Mouse (Mus musculus) kidney, embryonic 15.5 days (tissue): ENCODE measurements around the gene Mgat5. TPM values are rescaled to one million over a fixed set of nuclear protein-coding genes. Genes with fewer than 3 reads are reported as not detected.
A peak's percentile ranks its signal among the peaks of the same experiment; 100 is the strongest.

Experiments used
- ATAC-seq: fragments of 200-750 bp; cut with Nextera tagmentation; replicated peaks from 2 replicates; pipeline ENCODE4 v1.8.0; 2017; ENCODE audit warnings: moderate TSS enrichment; ENCODE audit not compliant: low FRiP score
- H3K27ac ChIP-seq: fragments of 300-500 bp; sonication (generic); 2 replicates; pipeline ENCODE4 v1.5.1; 2015; ENCODE audit warnings: mild to moderate bottlenecking, inconsistent platforms
- H3K27me3 ChIP-seq: fragments of 300-500 bp; sonication (generic); 2 replicates; pipeline ENCODE4 v1.6.1; 2015; ENCODE audit warnings: inconsistent platforms
- H3K36me3 ChIP-seq: fragments of 300-500 bp; sonication (generic); 2 replicates; pipeline ENCODE4 v1.6.1; 2015; ENCODE audit warnings: inconsistent platforms
- H3K4me1 ChIP-seq: fragments of 300-500 bp; sonication (generic); 2 replicates; pipeline ENCODE4 v1.6.1; 2015; ENCODE audit warnings: inconsistent platforms
- H3K4me2 ChIP-seq: fragments of 300-500 bp; sonication (generic); 2 replicates; pipeline ENCODE4 v1.6.1; 2015; ENCODE audit warnings: moderate library complexity, mild to moderate bottlenecking, inconsistent platforms
- H3K4me3 ChIP-seq: fragments of 300-500 bp; sonication (generic); replicated peaks from 2 replicates; pipeline ENCODE4 v1.5.1; 2015; ENCODE audit warnings: mild to moderate bottlenecking, inconsistent platforms
- H3K9ac ChIP-seq: fragments of 300-500 bp; sonication (generic); 2 replicates; pipeline ENCODE4 v1.6.1; 2015; ENCODE audit warnings: mild to moderate bottlenecking, inconsistent platforms
- H3K9me3 ChIP-seq: fragments of 300-500 bp; sonication (generic); replicated peaks from 2 replicates; pipeline ENCODE4 v1.6.1; 2016; ENCODE audit warnings: inconsistent platforms
- WGBS: fragments of 180-500 bp; shearing (Covaris S2); methylation state at CpG from one replicate; pipeline ENCODE4 v1.1.7; 2015; ENCODE audit warnings: mixed read lengths; 5-methylcytosine and 5-hydroxymethylcytosine counted together
- polyA plus RNA-seq: library from polyadenylated mRNA; unstranded; fragments of >200 nt; fragmentation: Nextera tagmentation; extraction: Ambion mirVana; gene quantifications from 2 replicates; pipeline ENCODE4 v1.2.1, GENCODE M21; 2015

The Mgat5 gene
- polyA plus RNA-seq, 1 experiment from 2014 or later: 8.6 TPM

DNA sequence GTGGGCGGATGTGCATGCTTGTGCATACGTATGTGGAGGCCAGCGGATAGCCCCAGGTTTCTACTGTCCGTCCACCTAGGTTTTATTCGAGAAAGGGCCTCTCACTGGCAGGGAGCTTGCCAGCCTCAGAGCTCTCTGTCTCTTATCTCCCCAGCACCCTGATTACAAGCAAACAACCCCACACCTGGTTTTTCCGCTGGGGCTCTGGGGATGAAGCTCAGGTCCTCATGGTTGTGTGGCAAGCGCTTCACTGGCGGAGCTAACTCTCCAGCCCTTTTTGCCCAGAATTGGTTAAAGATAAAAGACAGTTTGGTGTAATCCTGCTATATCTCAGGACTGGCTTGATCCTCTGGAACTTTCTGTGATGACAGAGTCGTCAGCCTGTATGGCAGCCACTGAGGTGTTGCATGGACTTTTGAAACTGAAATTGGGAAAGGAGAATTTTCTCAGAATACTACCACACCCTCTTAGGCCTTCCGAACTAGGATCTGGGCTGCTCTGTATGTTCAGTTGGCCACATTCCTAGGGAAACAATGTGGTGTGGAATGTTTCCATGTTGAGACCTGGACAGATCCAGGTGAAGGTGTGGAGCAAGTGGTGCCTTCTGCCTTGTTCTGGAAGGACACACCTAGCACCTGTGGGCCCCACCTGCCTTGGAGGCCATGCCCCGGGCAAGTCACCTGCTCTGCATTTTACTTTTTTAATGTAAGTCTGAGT, 39.4 kb downstream of the Mgat5 start:
- no peak for ATAC-seq
- Histone ChIP-seq H3K4me3 (no peak overlapping the region), H3K27me3 (no peaks in the 10 kb centered on the region), H3K9ac (no peak overlapping the region), H3K27ac (no peak overlapping the region), H3K4me1 (peaks cover 19% of the 10 kb centered on the region), H3K4me2 (no peak overlapping the region), H3K9me3 (no peaks in the 10 kb centered on the region), H3K36me3 (no peaks in the 10 kb centered on the region)
- WGBS: 84% methylated on average over 11 of the region's 11 CpGs

DNA sequence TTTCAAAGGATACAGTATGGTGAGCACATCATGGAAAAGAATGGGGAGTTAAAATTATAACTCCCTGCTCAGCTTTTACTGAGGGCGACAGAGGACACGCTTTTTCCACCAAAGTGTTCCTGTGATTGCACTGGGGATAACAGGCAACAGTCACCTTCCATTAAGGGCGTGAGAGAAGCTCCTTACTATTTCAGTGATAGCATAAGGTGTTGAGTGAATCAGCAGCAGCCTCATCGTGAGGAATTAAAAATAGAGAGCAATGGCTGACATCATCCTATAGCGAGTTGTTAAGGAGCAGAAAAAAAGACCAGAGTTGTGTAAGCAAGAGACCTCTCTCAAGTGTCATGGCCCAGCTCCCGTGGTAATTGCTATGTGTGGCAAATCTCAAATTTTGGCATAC, 41.3 kb downstream of the Mgat5 start:
- H3K4me2 ChIP-seq: no peak overlapping the region
- no peaks in the 10 kb centered on the region for H3K27me3 ChIP-seq
- no peaks in the 10 kb centered on the region for H3K36me3 ChIP-seq
- no peak overlapping the region for H3K9ac ChIP-seq
- 78% methylated on average over 6 of the region's 6 CpGs for WGBS
- 0 out of 2 replicates have a peak, but pooled peaks cover 8% of the 10 kb centered on the region for H3K4me1 ChIP-seq
- H3K9me3 ChIP-seq: no peaks in the 10 kb centered on the region
- no peak overlapping the region for H3K4me3 ChIP-seq
- ATAC-seq: no peak
- H3K27ac ChIP-seq: no peak overlapping the region

DNA sequence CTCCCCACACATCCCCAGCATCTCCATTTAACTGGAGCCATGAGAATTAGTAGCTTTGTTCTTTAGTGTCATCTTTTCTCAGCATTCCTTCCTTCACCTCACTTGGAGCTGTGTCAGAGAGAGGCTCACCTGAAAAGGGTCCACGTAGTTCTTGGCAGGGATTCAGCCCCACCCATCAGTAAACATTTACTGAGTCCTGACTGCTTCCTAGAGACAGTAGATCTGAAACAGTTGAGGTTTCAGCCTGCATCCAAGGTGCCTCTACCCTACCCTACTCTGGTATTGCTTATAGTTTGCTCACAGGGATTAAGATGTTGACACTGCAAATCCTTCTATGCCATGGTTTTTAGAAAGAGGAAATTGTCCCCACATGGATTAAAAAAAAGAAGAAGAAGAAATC, 43.6 kb downstream of the Mgat5 start:
- Histone ChIP-seq H3K9me3 (no peaks in the 10 kb centered on the region), H3K4me1 (no peaks in the 10 kb centered on the region), H3K27ac (no peak overlapping the region), H3K4me3 (no peak overlapping the region), H3K4me2 (no peak overlapping the region), H3K27me3 (no peaks in the 10 kb centered on the region), H3K9ac (no peak overlapping the region), H3K36me3 (no peaks in the 10 kb centered on the region)
- ATAC-seq: no peak
- 58% methylated on average over 1 of the region's 1 CpGs for WGBS

DNA sequence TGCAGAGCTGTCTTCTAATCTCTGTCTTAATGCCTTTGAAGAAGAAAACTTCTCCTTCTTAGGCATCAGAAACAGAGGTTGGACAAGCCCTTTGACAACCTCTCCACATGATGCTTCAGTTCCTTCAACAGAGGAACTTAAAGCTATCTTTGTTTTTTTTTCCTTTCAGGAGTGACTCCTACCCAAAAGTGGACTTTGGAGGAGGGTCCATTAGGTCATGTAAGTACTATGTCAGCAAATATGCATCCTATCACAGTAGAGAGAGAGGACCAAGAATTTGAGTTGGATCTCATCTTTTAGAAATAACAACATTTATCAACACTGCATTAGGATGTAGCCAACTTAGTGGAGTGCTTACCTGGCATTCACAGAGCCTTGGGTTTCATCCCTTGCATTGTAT, 44.8 kb downstream of the Mgat5 start:
- H3K9ac ChIP-seq: no peak overlapping the region
- no peaks in the 10 kb centered on the region for H3K27me3 ChIP-seq
- no peak overlapping the region for H3K27ac ChIP-seq
- H3K36me3 ChIP-seq: no peaks in the 10 kb centered on the region
- no peaks in the 10 kb centered on the region for H3K4me1 ChIP-seq
- H3K4me3 ChIP-seq: no peak overlapping the region
- no peak overlapping the region for H3K4me2 ChIP-seq
- H3K9me3 ChIP-seq: no peaks in the 10 kb centered on the region
- no peak for ATAC-seq

DNA sequence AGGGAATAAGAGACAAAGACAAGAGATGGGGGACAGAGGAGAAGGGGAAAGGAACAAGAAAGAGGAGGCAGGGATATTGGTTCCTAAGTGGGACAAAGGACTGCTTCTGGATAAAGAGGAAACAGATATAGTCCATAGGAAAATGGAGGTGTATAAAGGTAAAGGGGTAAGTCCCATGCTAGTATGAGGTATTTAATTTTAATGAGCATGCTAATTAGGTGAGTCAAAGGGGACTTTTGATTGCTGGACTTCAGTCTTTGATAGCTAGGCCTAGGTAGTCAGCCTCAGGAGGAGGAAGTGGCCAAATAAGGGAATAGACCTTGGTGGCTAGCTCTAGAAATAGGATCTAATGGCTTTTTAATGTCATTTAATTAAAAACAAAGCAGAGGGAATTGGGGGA, 45.5 kb downstream of the Mgat5 start:
- Histone ChIP-seq H3K27me3 (no peaks in the 10 kb centered on the region), H3K9me3 (no peaks in the 10 kb centered on the region), H3K27ac (no peak overlapping the region), H3K4me2 (no peak overlapping the region), H3K36me3 (no peaks in the 10 kb centered on the region), H3K4me3 (no peak overlapping the region), H3K4me1 (no peaks in the 10 kb centered on the region), H3K9ac (no peak overlapping the region)
- ATAC-seq: no peak

DNA sequence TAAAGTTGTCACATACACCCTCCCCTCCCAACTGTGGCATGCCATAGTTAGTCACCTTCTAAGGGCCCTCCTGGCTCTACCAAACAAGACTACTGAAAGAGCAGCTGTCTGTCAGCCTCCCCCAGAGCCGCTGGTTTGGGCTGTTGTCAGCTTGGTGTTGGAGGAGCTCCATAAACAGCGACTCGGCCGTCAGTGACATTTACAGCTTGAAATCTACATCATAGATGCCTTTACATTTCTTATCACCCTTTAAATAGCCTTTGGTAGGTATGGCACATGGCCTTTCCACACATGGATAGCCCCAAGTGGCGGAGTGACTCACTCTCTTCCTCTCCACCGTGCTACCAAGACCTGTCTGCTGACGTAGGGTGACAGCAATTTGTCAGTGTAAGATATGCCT, 46.9 kb downstream of the Mgat5 start:
- Histone ChIP-seq H3K36me3 (no peaks in the 10 kb centered on the region), H3K9me3 (no peaks in the 10 kb centered on the region), H3K9ac (no peak overlapping the region), H3K27ac (no peak overlapping the region), H3K4me3 (no peak overlapping the region), H3K4me2 (no peak overlapping the region), H3K27me3 (no peaks in the 10 kb centered on the region), H3K4me1 (no peaks in the 10 kb centered on the region)
- ATAC-seq: no peak
- 73% methylated on average over 7 of the region's 7 CpGs for WGBS

DNA sequence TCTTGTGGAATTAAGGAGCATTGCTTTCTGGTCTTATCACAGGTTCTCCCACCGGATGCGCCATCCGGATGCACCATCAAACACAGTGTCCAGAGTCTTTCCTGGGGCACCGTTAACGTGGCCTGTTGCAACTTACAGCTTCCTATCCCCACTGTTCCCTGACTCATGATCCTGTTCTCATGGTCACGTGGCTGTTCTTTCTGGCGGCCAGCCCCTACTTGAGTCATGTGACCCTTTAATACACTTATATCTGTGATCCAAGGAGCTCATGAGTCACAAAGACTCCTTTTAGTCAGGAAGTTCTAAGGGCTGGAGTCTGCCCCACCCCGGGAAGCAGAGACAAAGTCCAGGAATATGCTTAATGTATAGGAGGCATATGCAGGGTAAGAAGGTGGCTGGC, 52.2 kb downstream of the Mgat5 start:
- ATAC-seq: no peak
- no peaks in the 10 kb centered on the region for H3K9me3 ChIP-seq
- no peak overlapping the region for H3K9ac ChIP-seq
- H3K27ac ChIP-seq: no peak overlapping the region
- H3K27me3 ChIP-seq: no peaks in the 10 kb centered on the region
- H3K4me2 ChIP-seq: no peak overlapping the region
- H3K4me1 ChIP-seq: peaks cover 14% of the 10 kb centered on the region
- H3K36me3 ChIP-seq: no peaks in the 10 kb centered on the region
- no peak overlapping the region for H3K4me3 ChIP-seq
- WGBS: 86% methylated on average over 8 of the region's 8 CpGs

DNA sequence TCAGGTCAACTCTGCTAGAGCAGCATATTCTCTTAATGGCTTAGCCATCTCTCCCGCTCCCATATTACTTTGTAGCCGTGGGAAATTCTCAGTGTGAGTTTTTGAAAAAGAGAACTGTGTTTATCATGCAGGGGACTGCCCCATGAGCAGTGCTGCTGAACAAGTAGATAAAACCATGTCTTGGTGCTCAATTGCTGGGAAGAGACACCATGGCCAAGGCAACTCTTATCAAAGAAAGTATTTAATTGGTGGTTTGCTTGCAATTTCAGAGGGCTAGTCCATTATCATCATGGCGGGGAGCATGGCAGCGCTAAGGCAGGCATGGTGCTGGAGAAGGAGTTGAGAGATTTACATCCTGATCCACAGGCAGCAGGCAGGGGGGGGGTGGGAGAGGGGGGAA, 54.9 kb downstream of the Mgat5 start:
- ATAC-seq: no peak
- H3K36me3 ChIP-seq: no peaks in the 10 kb centered on the region

DNA sequence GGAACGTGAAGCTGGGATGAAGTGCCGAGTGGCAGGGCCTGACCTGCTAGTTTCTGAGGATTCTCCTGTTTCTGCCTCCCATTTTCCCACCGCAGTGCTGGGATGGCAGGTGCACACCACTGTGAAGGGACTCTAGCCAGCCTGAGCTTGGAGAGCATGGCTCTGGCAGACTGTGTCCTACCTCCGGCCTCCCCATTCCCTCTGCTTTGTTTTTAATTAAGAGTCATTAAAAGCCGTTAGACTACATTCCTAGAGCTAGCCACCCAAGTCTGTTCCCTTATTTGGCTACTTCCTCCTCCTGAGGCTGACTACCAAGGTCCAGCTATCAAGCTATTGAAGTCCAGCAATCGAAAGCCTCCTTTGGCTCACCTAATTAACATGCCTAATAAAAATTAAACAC, 56.2 kb downstream of the Mgat5 start:
- H3K36me3 ChIP-seq: no peaks in the 10 kb centered on the region
- peak overlapping the region; percentile 56 for H3K27ac ChIP-seq
- H3K9ac ChIP-seq: no peak overlapping the region
- H3K9me3 ChIP-seq: no peaks in the 10 kb centered on the region
- peak; percentile 94 for ATAC-seq
- no peaks in the 10 kb centered on the region for H3K27me3 ChIP-seq
- no peak overlapping the region for H3K4me2 ChIP-seq
- WGBS: 30% methylated on average over 6 of the region's 6 CpGs
- H3K4me1 ChIP-seq: peaks cover 17% of the 10 kb centered on the region
- H3K4me3 ChIP-seq: no peak overlapping the region

More for the DNA sequence above, 54.9 kb downstream of the Mgat5 start:
- Histone ChIP-seq H3K4me1 (peaks cover 17% of the 10 kb centered on the region), H3K4me3 (no peak overlapping the region), H3K27me3 (no peaks in the 10 kb centered on the region), H3K9me3 (no peaks in the 10 kb centered on the region), H3K27ac (no peak overlapping the region), H3K9ac (no peak overlapping the region), H3K4me2 (no peak overlapping the region)
- WGBS: 86% methylated on average over 4 of the region's 4 CpGs

DNA sequence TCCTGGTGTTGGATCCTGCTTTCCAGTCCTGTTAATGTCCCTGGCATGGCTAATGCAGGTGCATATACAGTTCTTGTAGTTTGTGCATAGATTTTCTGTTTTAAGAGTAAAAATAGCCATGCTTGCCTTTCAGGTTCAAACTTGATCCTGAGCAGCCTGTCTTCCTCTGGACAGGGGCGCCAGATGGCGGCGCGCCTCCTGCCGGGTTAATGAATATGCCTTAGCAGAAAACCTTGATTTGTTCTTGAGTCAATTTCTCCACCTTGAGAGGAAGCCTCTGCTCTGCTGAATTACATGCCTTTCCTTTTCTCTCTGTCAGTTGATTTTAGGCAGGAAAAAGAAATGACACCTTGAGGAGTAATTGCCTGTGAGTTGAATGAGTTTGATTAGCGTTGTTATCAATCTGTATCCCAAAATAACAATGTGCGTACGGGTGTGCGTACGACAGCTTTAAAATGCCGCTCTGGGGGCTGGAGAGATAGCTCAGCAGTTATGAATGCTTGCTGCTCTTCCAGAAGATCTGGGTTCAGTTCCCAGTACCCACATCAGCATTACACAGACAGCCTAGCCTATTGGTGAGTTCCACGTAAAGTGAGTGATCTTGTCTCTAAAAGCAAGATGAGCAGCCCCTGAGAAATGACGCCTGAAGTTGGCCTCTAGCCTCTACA, 57.5 kb downstream of the Mgat5 start:
- 84% methylated on average over 13 of the region's 13 CpGs for WGBS
- H3K27me3 ChIP-seq: no peaks in the 10 kb centered on the region
- H3K9me3 ChIP-seq: no peaks in the 10 kb centered on the region
- H3K9ac ChIP-seq: no peak overlapping the region
- H3K4me2 ChIP-seq: 0 out of 2 replicates have a peak overlapping the region, but pooled peaks have one; percentile 6
- no peaks in the 10 kb centered on the region for H3K36me3 ChIP-seq
- H3K4me1 ChIP-seq: peaks cover 17% of the 10 kb centered on the region
- H3K4me3 ChIP-seq: no peak overlapping the region
- peak overlapping the region; percentile 60 for H3K27ac ChIP-seq
- no peak for ATAC-seq

DNA sequence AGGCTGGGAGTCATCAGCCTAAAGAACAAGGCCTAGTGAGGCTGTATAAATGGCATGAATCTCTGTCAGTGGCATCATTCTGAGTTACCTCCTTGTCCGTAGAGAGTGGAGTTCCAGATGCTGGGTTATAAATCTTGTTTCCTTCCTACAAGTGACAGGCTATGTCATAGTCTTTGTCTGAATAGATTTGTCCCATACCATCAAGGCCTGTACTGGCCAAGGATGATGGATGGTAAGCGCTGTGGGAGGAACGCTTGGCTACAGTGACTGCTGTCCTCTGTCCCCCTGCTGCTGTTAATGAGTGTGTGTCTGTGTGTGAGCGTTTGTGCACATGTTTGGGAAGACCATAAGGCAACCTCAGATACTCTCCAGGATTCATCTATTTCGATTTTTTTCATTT, 63.2 kb downstream of the Mgat5 start:
- Histone ChIP-seq H3K4me1 (0 out of 2 replicates have a peak, but pooled peaks cover 4% of the 10 kb centered on the region), H3K9me3 (no peaks in the 10 kb centered on the region), H3K27ac (no peak overlapping the region), H3K4me2 (no peak overlapping the region), H3K9ac (no peak overlapping the region), H3K27me3 (no peaks in the 10 kb centered on the region), H3K4me3 (no peak overlapping the region), H3K36me3 (no peaks in the 10 kb centered on the region)
- no peak for ATAC-seq
- 80% methylated on average over 5 of the region's 5 CpGs for WGBS

DNA sequence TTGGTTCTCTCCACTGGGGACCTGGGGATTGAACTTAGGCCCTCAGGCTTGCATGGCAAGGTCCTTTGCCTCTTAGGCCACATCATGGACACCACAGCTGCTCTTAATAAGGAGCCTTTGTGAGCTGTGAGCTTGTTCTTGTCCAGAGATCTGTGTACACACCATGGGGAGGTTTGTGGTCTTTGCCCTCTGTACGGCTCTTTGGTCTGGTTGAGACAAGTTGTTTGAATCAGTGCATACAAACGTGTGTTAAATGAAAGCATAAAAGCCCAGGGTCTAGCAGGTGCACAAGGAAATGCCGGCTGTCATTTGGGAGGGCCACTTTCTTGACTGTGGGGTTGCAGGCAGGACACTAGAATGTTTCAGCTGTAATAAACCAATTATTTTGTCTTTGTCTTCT, 64.5 kb downstream of the Mgat5 start:
- Histone ChIP-seq H3K4me2 (no peak overlapping the region), H3K4me1 (0 out of 2 replicates have a peak, but pooled peaks cover 4% of the 10 kb centered on the region), H3K36me3 (0 out of 2 replicates have a peak, but pooled peaks cover 6% of the 10 kb centered on the region), H3K27ac (no peak overlapping the region), H3K27me3 (no peaks in the 10 kb centered on the region), H3K9me3 (no peaks in the 10 kb centered on the region), H3K4me3 (no peak overlapping the region), H3K9ac (no peak overlapping the region)
- ATAC-seq: no peak
- 82% methylated on average over 3 of the region's 3 CpGs for WGBS
